Mouse (Mus musculus) G1E (cell line): ENCODE measurements around the gene Rbm18. TPM values are rescaled to one million over a fixed set of nuclear protein-coding genes. Genes with fewer than 3 reads are reported as not detected.

ENCODE experiments used
- ATAC-seq: 2 replicates; pipeline ENCODE4 v1.8.0; 2016; ENCODE audit warnings: mild to moderate bottlenecking; ENCODE audit not compliant: insufficient number of reproducible peaks, poor library complexity, low FRiP score, severe bottlenecking; ENCODE audit errors: extremely low read depth
- DNase-seq: peaks from one replicate; pipeline ENCODE4 v3.0.0; 2012; ENCODE audit warnings: low spot score
- H3K27me3 ChIP-seq: 2 replicates; pipeline ENCODE4 v1.6.1; 2012; ENCODE audit warnings: mild to moderate bottlenecking, low read length, inconsistent platforms; ENCODE audit not compliant: insufficient read depth
- H3K36me3 ChIP-seq: replicated peaks from 2 replicates; pipeline ENCODE3; 2012; ENCODE audit warnings: mild to moderate bottlenecking, inconsistent platforms
- H3K4me1 ChIP-seq: 2 replicates; pipeline ENCODE4 v1.6.1; 2012; ENCODE audit warnings: low read depth, low read length, inconsistent platforms, mixed read lengths; ENCODE audit not compliant: insufficient read depth
- H3K4me3 ChIP-seq: 2 replicates; pipeline ENCODE4 v1.5.1; 2012; ENCODE audit warnings: low read depth, mild to moderate bottlenecking, inconsistent platforms, low read length, moderate library complexity, mixed read lengths
- H3K9me3 ChIP-seq: replicated peaks from 2 replicates; pipeline ENCODE4 v1.6.1; 2012; ENCODE audit warnings: inconsistent platforms
- CTCF ChIP-seq: IDR thresholded peaks from 2 replicates; pipeline ENCODE4 v1.5.1; 2012; ENCODE audit warnings: low read depth, low read length, inconsistent platforms, mixed read lengths
- GATA1 ChIP-seq: IDR thresholded peaks from 2 replicates; pipeline ENCODE4 v1.6.1; 2012; ENCODE audit warnings: borderline replicate concordance, low read length, inconsistent platforms, mixed read lengths
- GATA2 ChIP-seq: IDR thresholded peaks from 2 replicates; pipeline ENCODE4 v1.6.1; 2012; ENCODE audit warnings: low read depth, low read length, inconsistent platforms, borderline replicate concordance
- POLR2AphosphoS5 ChIP-seq: IDR thresholded peaks from 2 replicates; pipeline ENCODE4 v1.6.1; 2012; ENCODE audit warnings: low read depth, low read length, inconsistent platforms; ENCODE audit not compliant: insufficient replicate concordance
- TAL1 ChIP-seq: conservative IDR thresholded peaks from 2 replicates; pipeline ENCODE4 v1.6.1; 2012; ENCODE audit warnings: low read depth, low read length, inconsistent platforms, mixed read lengths
- polyA plus RNA-seq: library from polyadenylated mRNA; stranded (reverse); fragments of >175 nt; gene quantifications from 2 replicates; pipeline ENCODE4 v1.2.3, GENCODE M21; 2012
- total RNA-seq, 2 experiments: library from RNA; stranded (forward) in 1 of 2; stranded (reverse) in 1 of 2; fragments of 200-1000 nt in 1 of 2; fragments of >200 nt in 1 of 2; fragmentation: Nextera tagmentation in 1 of 2; gene quantifications; 2 replicates each; pipeline ENCODE4 v1.2.3; 2014 to 2017

Gene Rbm18
- total and polyA plus RNA-seq, 3 experiments, result 13.3 to 42.1 (median 33.2) TPM

DNA sequence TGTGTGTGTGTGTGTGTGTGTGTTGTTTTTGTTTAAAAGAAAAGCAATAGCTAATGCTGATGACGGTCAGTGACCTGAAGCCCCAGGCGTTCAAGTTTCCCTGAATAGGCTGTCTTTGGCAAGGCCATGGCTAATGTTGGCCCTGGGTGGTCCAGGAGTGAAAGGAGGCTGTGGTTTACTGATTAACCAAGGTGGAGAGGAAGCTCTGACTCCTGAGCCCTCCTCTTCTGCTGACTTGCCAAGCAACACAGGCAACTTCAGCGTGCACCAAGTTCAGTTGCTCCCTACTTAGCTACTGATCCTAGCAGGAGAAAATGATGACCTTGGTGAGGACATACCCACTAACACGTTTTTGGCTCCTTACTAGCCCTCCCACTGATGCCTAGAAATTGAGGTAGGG, 43.8 kb downstream of the Rbm18 start:
- DNase-seq (no peak), ATAC-seq (no peak)
- Histone ChIP-seq H3K36me3 (no peaks in the 10 kb centered on the region), H3K4me3 (no peak overlapping the region), H3K27me3 (peaks cover 37% of the 10 kb centered on the region), H3K4me1 (peaks cover 7% of the 10 kb centered on the region), H3K9me3 (no peaks in the 10 kb centered on the region)
- TF ChIP-seq GATA2, result no peak
- no peak for TF ChIP-seq CTCF
- no peak for TF ChIP-seq GATA1
- TF ChIP-seq POLR2AphosphoS5, result no peak
- TF ChIP-seq TAL1, result no peak

DNA sequence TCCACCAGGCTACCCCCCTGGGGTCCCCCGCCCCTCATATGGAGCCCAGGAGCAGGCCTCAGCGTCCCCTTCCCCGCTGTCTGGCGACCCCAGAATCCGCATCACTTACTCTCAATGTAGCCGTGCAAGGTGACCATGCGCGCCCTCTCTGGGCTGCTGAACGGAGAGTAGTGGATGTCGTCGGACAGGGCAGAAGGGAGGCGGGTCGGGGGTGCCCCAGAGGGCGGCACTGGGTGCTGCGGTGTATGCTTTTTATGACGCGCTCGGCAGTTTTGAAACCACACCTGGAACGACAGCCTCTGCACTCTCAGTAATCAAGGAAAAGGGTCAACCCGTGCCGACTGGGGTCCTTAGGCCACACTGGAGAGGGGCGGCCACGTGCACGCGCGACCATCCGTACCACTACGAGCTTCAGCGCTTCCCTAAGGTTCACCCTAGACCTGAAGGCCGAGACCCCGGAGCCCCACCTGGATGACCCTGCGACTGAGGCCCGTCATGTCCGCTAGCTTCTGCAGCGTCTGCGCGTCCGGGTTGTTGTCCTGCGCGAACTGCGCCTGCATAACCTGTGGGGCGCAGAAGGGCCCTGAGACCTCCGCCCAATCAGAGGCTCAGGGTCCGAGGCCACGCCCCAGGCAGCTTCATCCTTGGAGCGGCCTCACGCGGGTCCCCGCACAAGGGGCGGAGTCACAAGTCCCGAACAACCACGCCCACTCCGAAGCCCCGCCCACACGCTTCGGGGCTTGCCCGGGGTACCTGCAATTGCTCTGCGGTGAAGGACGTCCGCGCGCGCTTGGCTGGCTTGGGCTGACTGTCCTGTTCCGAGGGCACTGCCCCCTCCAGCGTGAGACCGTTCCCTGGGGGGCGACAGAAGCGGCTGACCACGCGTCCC, 45.5 kb downstream of the Rbm18 start:
- Histone ChIP-seq H3K4me1 (peaks cover 7% of the 10 kb centered on the region), H3K27me3 (peaks cover 36% of the 10 kb centered on the region), H3K36me3 (no peaks in the 10 kb centered on the region), H3K9me3 (no peaks in the 10 kb centered on the region), H3K4me3 (peak overlapping the region; percentile 5; the same call in 1 of the 2 replicates)
- DNase-seq (no peak), ATAC-seq (no peak)
- TF ChIP-seq TAL1 (no peak), CTCF (no peak), GATA1 (no peak), GATA2 (no peak), POLR2AphosphoS5 (no peak)

DNA sequence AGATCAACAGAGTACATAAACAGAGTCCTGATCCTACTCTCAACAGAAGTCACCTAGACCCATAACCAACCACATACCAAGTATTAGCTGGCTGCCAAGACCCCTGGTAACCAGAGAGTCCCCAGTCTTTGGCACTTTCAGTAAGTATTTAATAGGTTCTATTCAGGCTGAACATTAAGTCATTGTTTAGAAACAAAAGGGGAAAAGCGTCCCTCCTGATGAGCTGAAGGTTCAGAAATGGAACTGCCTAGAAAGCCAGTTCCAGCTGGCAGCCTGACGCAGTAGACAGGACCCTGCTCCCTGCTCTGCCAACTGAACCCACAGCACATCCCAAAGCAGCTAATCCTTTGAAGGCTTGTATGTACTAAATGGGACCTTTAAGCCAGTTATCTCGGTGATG, 47.4 kb downstream of the Rbm18 start:
- H3K4me3 ChIP-seq, result no peak overlapping the region
- H3K36me3 ChIP-seq, result no peaks in the 10 kb centered on the region
- no peak for DNase-seq
- ATAC-seq, result no peak
- peaks cover 7% of the 10 kb centered on the region for H3K4me1 ChIP-seq
- H3K27me3 ChIP-seq, result peaks cover 33% of the 10 kb centered on the region
- no peak for TF ChIP-seq POLR2AphosphoS5
- H3K9me3 ChIP-seq, result no peaks in the 10 kb centered on the region

DNA sequence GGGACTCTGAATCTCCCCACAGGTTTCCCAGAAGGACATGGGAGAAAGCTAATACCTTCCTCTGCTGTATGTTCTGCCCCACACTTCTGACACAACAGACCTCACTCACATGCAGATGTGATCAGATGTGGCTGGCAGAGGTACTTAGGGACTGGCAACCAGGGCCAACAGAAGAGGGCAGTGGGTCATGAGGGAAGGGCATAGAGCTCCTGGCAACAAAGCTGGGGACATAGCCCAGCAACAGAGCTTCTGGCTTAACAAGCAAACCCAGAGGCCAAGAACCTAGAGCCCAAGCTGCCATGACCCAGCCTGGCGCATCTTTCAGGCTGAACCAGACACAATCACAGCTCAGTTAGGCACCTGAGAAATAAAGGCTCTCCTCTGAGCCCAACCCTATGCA, 51.5 kb downstream of the Rbm18 start:
- H3K27me3 ChIP-seq, result peaks cover 24% of the 10 kb centered on the region
- no peak overlapping the region for H3K4me3 ChIP-seq
- H3K9me3 ChIP-seq, result no peaks in the 10 kb centered on the region
- no peaks in the 10 kb centered on the region for H3K4me1 ChIP-seq
- DNase-seq (no peak), ATAC-seq (no peak)
- TF ChIP-seq GATA2 (no peak), POLR2AphosphoS5 (no peak), CTCF (no peak), TAL1 (no peak), GATA1 (no peak)
- no peaks in the 10 kb centered on the region for H3K36me3 ChIP-seq

DNA sequence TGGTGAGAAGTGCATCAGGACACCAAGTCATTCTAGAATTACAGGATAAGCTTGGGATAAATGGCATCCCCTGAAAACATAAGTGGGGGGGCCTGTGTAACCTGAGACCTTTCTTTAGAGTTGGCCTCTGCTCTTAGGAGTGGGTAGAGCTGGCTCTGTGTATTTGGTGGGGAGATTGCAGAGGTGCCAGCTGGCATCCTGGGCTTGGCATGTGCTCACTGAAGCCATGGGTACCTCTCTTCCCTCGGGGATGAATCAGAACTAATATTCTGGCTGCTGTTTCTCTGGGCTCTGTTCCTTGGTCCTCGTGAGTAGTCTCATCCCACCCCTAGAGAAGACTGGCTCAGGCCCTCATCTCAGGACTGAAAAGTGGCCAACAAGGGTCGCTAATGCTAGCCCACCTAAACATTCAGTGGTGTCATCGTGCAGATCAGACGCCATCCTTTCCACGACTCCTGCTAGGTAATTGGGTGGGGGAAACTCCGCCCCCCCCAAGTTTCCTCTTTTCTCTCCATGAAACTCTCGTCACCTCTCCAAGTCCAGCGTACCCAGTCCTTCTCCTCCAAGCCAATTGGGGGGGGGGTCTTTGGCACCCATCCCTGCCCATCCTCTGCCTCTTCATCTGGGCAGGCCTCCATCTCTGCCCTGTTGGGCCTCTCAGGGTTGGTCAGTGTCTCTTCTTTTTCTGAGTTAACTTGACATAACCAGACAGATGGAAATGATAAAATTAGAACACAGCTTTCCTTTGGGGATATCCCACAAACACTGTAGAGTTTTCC, 53.6 kb downstream of the Rbm18 start:
- peaks cover 26% of the 10 kb centered on the region for H3K27me3 ChIP-seq
- ATAC-seq, result no peak
- H3K36me3 ChIP-seq, result no peaks in the 10 kb centered on the region
- H3K4me1 ChIP-seq, result no peaks in the 10 kb centered on the region
- no peak for DNase-seq
- TF ChIP-seq GATA2 (no peak), POLR2AphosphoS5 (no peak), CTCF (no peak), TAL1 (no peak), GATA1 (no peak)
- no peaks in the 10 kb centered on the region for H3K9me3 ChIP-seq
- no peak overlapping the region for H3K4me3 ChIP-seq

DNA sequence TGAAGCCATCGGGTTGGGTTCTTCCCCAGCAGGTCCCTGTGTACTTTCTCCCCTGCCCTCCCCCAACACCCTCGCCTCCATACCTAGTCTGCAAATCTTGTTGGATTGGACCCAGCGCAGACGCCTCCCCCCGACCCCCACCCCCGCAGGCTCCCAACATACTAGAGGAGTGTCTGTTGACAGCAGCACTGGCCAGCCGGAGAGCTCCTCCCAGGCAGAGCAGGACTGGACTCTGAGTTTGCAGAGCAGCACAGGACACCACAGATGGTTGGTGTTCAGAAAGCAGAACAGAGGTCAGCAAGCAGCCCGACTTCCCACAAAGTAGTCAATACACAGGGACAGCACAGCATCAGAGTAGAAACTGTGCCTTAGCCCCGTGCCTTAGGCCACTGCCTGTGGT, 55.1 kb downstream of the Rbm18 start:
- no peaks in the 10 kb centered on the region for H3K9me3 ChIP-seq
- no peaks in the 10 kb centered on the region for H3K36me3 ChIP-seq
- no peak overlapping the region for H3K4me3 ChIP-seq
- no peaks in the 10 kb centered on the region for H3K4me1 ChIP-seq
- ATAC-seq, result no peak
- no peak for DNase-seq
- TF ChIP-seq GATA1 (no peak), GATA2 (no peak), POLR2AphosphoS5 (no peak), CTCF (no peak), TAL1 (no peak)
- peaks cover 27% of the 10 kb centered on the region for H3K27me3 ChIP-seq
